Mouse (Mus musculus): ENCODE results near the gene Tsnax.

Gene Tsnax

GRCm38 (mm10) chr8:125012695-125013627, at the start of gene Tsnax:
Gene Tsnax (plus strand): TSS chr8:125012997.
- peak; percentile 87 for DNase-seq

GRCm38 (mm10) chr8:124963246-124963645, 49.6 kb upstream of the Tsnax start:
- DNase-seq: no peak

GRCm38 (mm10) chr8:124964966-124965365, 47.8 kb upstream of the Tsnax start:
- no peak for DNase-seq

GRCm38 (mm10) chr8:124970312-124970933, 42.4 kb upstream of the Tsnax start:
- DNase-seq: no peak

GRCm38 (mm10) chr8:124973221-124973620, 39.6 kb upstream of the Tsnax start:
- DNase-seq: no peak

GRCm38 (mm10) chr8:124974254-124974653, 38.5 kb upstream of the Tsnax start:
- no peak for DNase-seq

GRCm38 (mm10) chr8:124976211-124976610, 36.6 kb upstream of the Tsnax start:
- DNase-seq: no peak

GRCm38 (mm10) chr8:124978026-124978425, 34.8 kb upstream of the Tsnax start:
- no peak for DNase-seq

GRCm38 (mm10) chr8:124980036-124980435, 32.8 kb upstream of the Tsnax start:
- no peak for DNase-seq

- DNase-seq: no peak
These were observed 32.0 kb upstream of the Tsnax start for GRCm38 (mm10) chr8:124980828-124981227.

GRCm38 (mm10) chr8:124990923-124991667, 21.7 kb upstream of the Tsnax start:
- DNase-seq: no peak

GRCm38 (mm10) chr8:124991668-124991926, 21.2 kb upstream of the Tsnax start:
- no peak for DNase-seq

GRCm38 (mm10) chr8:124995776-124996175, 17.0 kb upstream of the Tsnax start:
- no peak for DNase-seq

- DNase-seq: no peak
These were observed 11.3 kb downstream of the Tsnax start for GRCm38 (mm10) chr8:125024085-125024484.

- DNase-seq: no peak
These were observed 14.4 kb downstream of the Tsnax start for GRCm38 (mm10) chr8:125027211-125027610.

GRCm38 (mm10) chr8:125028841-125029240, 16.0 kb downstream of the Tsnax start:
- no peak for DNase-seq

- DNase-seq: peak; percentile 39
These were observed 18.5 kb downstream of the Tsnax start for GRCm38 (mm10) chr8:125031276-125031675.

- peak; percentile 65 for DNase-seq
These were observed 21.9 kb downstream of the Tsnax start for GRCm38 (mm10) chr8:125034669-125035068.

- peak; percentile 22 for DNase-seq
These were observed 24.3 kb downstream of the Tsnax start for GRCm38 (mm10) chr8:125037081-125037480.

- no peak for DNase-seq
These were observed 25.9 kb downstream of the Tsnax start for GRCm38 (mm10) chr8:125038731-125039130.

GRCm38 (mm10) chr8:125040587-125041375, 28.0 kb downstream of the Tsnax start:
- no peak for DNase-seq

- DNase-seq: no peak
These were observed 28.7 kb downstream of the Tsnax start for GRCm38 (mm10) chr8:125041496-125041895.

GRCm38 (mm10) chr8:125043394-125043793, 30.6 kb downstream of the Tsnax start:
- DNase-seq: no peak

All from liver (tissue).